Mouse (Mus musculus) heart, embryonic 11.5 days (tissue): Measurements from ENCODE around the gene Siglecg. TPM values are rescaled to one million over a fixed set of nuclear protein-coding genes. Genes with fewer than 3 reads are reported as not detected.

Experiments used
- ATAC-seq: fragments of 200-750 bp; cut with Nextera tagmentation; replicated peaks from 2 replicates; pipeline ENCODE4 v1.8.0; 2017; ENCODE audit warnings: moderate library complexity; ENCODE audit not compliant: insufficient number of reproducible peaks, low FRiP score, low TSS enrichment
- H3K27ac ChIP-seq: fragments of 300-500 bp; sonication (generic); 2 replicates; pipeline ENCODE4 v1.5.1; 2014; ENCODE audit warnings: mild to moderate bottlenecking, low read depth, low read length
- H3K27me3 ChIP-seq: fragments of 300-500 bp; sonication (generic); 2 replicates; pipeline ENCODE4 v1.6.1; 2014; ENCODE audit warnings: mild to moderate bottlenecking, low read length, mixed read lengths; ENCODE audit not compliant: control insufficient read depth, insufficient read depth
- H3K36me3 ChIP-seq: fragments of 300-500 bp; sonication (generic); 2 replicates; pipeline ENCODE4 v1.6.1; 2014; ENCODE audit warnings: mild to moderate bottlenecking, low read length, moderate library complexity, mixed read lengths; ENCODE audit not compliant: control insufficient read depth, insufficient read depth
- H3K4me1 ChIP-seq: fragments of 300-500 bp; sonication (generic); 2 replicates; pipeline ENCODE4 v1.6.1; 2014; ENCODE audit warnings: low read length; ENCODE audit not compliant: control insufficient read depth, insufficient read depth
- H3K4me2 ChIP-seq: fragments of 300-500 bp; sonication (generic); 2 replicates; pipeline ENCODE4 v1.6.1; 2014; ENCODE audit warnings: mild to moderate bottlenecking, moderate library complexity
- H3K4me3 ChIP-seq: fragments of 300-500 bp; sonication (generic); 2 replicates; pipeline ENCODE4 v1.5.1; 2014; ENCODE audit warnings: low read depth, low read length
- H3K9ac ChIP-seq: fragments of 300-500 bp; sonication (generic); 2 replicates; pipeline ENCODE4 v1.6.1; 2014; ENCODE audit warnings: mild to moderate bottlenecking, low read depth, low read length, moderate library complexity
- H3K9me3 ChIP-seq: fragments of 300-500 bp; sonication (generic); replicated peaks from 2 replicates; pipeline ENCODE4 v1.6.1; 2016; ENCODE audit warnings: low read length; ENCODE audit not compliant: control insufficient read depth
- WGBS: fragments of 180-500 bp; shearing (Covaris S2); extraction: QIAGEN DNeasy Blood & Tissue Kit; methylation state at CpG from one replicate; pipeline ENCODE4 v1.1.7; 2014; ENCODE audit not compliant: insufficient replicate concordance; 5-methylcytosine and 5-hydroxymethylcytosine counted together
- polyA plus RNA-seq: library from polyadenylated mRNA; unstranded; fragments of >200 nt; fragmentation: Nextera tagmentation; extraction: Ambion mirVana; gene quantifications from 2 replicates; pipeline ENCODE4 v1.2.1, GENCODE M21; 2014

The Siglecg gene
- 0.24 TPM in 1 of 2 replicates, not detected in the other for polyA plus RNA-seq

DNA sequence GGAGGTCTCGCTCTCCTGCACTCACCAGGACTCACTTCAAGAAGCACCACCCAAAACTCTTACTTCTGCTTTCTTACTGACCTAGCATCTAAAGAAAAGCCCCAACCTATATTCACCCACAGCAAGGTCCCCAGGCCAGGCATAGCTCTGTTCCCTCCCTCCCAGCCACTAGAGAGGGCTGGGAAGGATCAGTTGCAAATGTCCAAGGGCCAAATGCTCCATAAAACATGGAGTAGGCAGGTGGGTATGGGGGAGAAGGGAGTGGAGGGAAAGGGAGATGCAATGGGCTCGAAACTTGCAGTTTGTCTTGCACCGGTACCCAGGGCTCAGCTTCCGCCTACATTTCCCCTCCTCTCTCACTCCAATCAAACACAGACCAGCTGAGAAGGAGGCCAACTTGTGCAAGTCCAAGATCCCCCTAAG lies at the start of gene Siglecg:
TSS of gene Siglecg (plus strand) at position 74 of the 423 bp plus-strand sequence.
- no peak for ATAC-seq
- H3K4me1 ChIP-seq = no peaks in the 10 kb centered on the region
- no peaks in the 10 kb centered on the region for H3K27me3 ChIP-seq
- WGBS = 66% methylated on average over 4 of the region's 4 CpGs
- H3K9ac ChIP-seq = no peak within 1 kb of the TSS
- H3K4me2 ChIP-seq = no peak within 1 kb of the TSS
- no peaks in the 10 kb centered on the region for H3K9me3 ChIP-seq
- no peak within 1 kb of the TSS for H3K4me3 ChIP-seq
- H3K36me3 ChIP-seq = no peaks in the 10 kb centered on the region
- H3K27ac ChIP-seq = no peak within 1 kb of the TSS

DNA sequence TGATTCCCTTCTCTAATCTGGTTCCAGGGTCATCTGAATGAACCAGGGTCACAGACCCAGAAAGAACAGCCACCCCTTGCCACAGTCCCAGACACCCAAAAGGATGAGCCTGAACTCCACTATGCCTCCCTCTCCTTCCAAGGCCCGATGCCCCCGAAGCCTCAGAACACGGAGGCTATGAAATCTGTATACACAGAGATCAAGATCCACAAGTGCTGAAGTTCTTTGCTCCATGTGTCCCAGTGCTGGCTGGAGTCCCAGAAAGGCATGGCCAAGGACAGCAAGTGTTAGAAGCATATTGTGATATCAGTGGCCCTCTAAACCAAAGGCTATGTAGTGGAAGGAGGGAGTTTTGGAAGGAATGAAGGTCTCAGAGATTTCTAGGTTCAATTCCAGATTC lies 49.4 kb upstream of the Siglecg start:
- 82% methylated on average over 3 of the region's 3 CpGs for WGBS
- H3K9ac ChIP-seq = no peak overlapping the region
- H3K4me3 ChIP-seq = no peak overlapping the region
- no peaks in the 10 kb centered on the region for H3K27me3 ChIP-seq
- no peak for ATAC-seq
- no peaks in the 10 kb centered on the region for H3K4me1 ChIP-seq
- H3K4me2 ChIP-seq = no peak overlapping the region
- no peak overlapping the region for H3K27ac ChIP-seq
- no peaks in the 10 kb centered on the region for H3K36me3 ChIP-seq
- no peaks in the 10 kb centered on the region for H3K9me3 ChIP-seq

DNA sequence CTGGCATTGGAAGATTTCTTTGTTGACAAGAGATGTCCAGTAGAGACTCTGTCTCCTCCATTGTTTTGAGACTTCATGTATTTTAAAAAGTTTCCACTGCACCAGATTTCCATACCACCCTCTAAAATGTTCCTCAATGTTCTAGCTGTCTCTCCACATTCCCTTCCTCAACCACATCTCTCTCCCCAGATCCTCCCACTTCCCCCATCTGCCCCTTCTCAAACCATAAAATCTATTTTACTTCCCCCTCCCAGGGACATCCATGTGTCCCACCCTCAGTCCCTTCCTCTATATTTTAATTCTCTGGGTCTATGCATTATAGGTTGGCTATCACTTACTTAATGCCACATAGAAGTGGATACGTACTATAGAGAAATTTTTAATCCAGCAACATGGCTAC lies 46.6 kb upstream of the Siglecg start:
- 70% methylated on average over 1 of the region's 1 CpGs for WGBS
- Histone ChIP-seq H3K27ac (no peak overlapping the region), H3K27me3 (no peaks in the 10 kb centered on the region), H3K9me3 (no peaks in the 10 kb centered on the region), H3K36me3 (no peaks in the 10 kb centered on the region), H3K4me3 (no peak overlapping the region), H3K9ac (no peak overlapping the region), H3K4me1 (no peaks in the 10 kb centered on the region), H3K4me2 (no peak overlapping the region)
- no peak for ATAC-seq

GRCm38 (mm10) chr7:43362021-43362420 lies 46.0 kb upstream of the Siglecg start:
- Histone ChIP-seq H3K9ac (no peak overlapping the region), H3K36me3 (no peaks in the 10 kb centered on the region), H3K9me3 (no peaks in the 10 kb centered on the region), H3K27ac (no peak overlapping the region), H3K4me2 (no peak overlapping the region), H3K4me1 (no peaks in the 10 kb centered on the region), H3K4me3 (no peak overlapping the region), H3K27me3 (no peaks in the 10 kb centered on the region)
- WGBS = 67% methylated on average over 4 of the region's 4 CpGs
- ATAC-seq = no peak

DNA sequence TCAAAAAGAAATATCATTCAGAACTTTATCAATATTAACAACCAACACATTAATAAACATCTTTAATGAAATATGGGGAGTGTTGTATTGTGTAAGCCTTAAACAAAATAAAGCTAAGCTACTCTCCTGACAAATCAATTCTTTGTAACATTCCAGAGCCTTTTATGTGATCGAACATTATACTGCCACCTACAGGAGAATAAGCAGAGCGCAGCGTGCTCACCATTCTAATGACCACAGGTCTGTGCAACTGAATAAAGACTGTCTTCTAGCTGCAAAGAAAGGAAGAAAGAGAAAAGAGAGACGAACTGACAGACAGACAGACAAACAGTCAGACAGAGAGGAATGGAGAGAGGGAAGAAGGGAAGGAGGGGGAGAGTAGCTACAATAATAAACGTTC lies 29.8 kb upstream of the Siglecg start:
- Histone ChIP-seq H3K4me1 (no peaks in the 10 kb centered on the region), H3K36me3 (no peaks in the 10 kb centered on the region), H3K4me2 (no peak overlapping the region), H3K27ac (no peak overlapping the region), H3K4me3 (no peak overlapping the region), H3K9ac (no peak overlapping the region), H3K9me3 (no peaks in the 10 kb centered on the region), H3K27me3 (no peaks in the 10 kb centered on the region)
- ATAC-seq = no peak
- WGBS = 17% methylated on average over 5 of the region's 5 CpGs

DNA sequence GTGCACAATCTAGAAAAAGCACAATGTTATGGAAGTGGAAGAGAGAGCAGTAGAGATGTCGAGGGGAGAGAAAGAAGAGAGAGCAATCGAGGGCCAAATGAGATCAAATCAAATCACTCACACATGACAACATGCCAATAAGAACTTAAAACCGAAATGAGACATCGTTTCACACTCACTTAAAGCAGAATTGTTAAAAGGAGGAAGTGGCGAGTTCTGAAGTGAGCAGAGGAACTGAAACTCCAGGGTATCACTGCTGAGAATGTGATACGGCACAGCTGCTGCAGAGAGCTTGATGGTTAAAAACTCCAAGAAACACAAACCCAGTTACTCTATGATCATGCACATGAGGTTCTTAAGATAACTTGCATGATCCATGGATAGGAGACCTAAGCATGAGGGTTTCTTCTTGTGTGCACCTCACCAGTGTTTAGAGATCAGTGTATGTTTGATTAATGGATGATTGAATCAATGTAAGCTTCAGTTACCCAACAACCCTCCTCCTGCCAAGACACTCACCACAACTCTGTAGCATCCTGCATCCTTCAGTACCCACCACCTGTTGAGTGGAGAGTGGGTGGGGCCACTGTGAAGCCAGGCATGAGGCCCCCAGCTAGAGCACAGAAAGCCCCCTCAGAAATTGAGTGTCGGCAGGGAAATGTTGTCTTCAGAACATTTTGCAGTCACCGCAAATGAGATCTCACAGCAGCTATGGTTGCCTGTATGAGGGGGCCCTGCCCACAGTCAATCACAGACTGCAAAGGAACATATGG lies 15.5 kb upstream of the Siglecg start:
- Histone ChIP-seq H3K36me3 (no peaks in the 10 kb centered on the region), H3K27me3 (no peaks in the 10 kb centered on the region), H3K9ac (no peak overlapping the region), H3K4me1 (no peaks in the 10 kb centered on the region), H3K9me3 (no peaks in the 10 kb centered on the region), H3K4me2 (no peak overlapping the region), H3K27ac (no peak overlapping the region), H3K4me3 (no peak overlapping the region)
- 72% methylated on average over 8 of the region's 8 CpGs for WGBS
- ATAC-seq = no peak

DNA sequence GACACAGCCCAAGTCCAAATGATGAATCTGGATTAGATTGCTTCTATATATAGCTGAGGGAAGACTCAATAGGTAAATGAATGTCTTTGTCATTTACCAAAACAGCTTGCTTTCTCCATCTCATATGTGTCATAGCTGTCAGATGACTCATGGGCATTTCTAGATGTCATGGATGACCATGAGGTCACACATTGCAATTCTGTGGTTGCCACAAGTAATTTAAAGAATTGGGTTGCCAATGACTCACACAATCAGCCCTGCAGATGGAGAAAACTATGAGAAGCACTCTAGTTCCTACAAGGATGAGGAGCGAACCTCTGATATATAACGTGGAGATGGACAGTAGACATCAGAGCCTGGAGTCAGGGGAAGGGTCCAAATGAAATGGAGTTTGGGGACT lies 8.5 kb upstream of the Siglecg start:
- Histone ChIP-seq H3K4me1 (no peaks in the 10 kb centered on the region), H3K4me2 (no peak overlapping the region), H3K9ac (no peak overlapping the region), H3K4me3 (no peak overlapping the region), H3K36me3 (no peaks in the 10 kb centered on the region), H3K9me3 (no peaks in the 10 kb centered on the region), H3K27me3 (no peaks in the 10 kb centered on the region), H3K27ac (no peak overlapping the region)
- 74% methylated on average over 2 of the region's 2 CpGs for WGBS
- ATAC-seq = no peak

GRCm38 (mm10) chr7:43402718-43403117 lies 5.3 kb upstream of the Siglecg start:
- H3K36me3 ChIP-seq = no peaks in the 10 kb centered on the region
- no peaks in the 10 kb centered on the region for H3K27me3 ChIP-seq
- no peaks in the 10 kb centered on the region for H3K9me3 ChIP-seq
- ATAC-seq = no peak
- WGBS = 35% methylated on average over 2 of the region's 2 CpGs
- H3K4me3 ChIP-seq = no peak overlapping the region
- no peaks in the 10 kb centered on the region for H3K4me1 ChIP-seq
- H3K4me2 ChIP-seq = no peak overlapping the region
- H3K27ac ChIP-seq = no peak overlapping the region
- H3K9ac ChIP-seq = no peak overlapping the region

DNA sequence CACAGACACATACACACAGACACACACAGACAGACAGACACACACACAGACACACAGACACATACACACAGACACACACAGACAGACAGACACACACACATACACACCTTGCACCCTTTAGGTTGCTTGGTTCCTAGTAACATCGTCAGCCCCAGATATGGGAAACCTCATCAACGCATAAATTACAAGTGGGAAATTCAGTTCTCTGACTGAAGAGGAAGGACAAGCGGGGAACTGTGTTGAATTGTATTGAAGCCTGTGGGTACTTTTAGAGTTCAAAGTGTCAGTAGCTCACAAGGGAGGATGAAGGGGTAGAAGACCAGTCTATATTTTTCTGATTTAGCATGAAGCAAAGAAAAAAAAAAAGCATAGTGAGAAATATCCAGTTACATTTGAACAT lies 431 bp upstream of the Siglecg start:
- H3K27ac ChIP-seq = no peak overlapping the region
- H3K4me3 ChIP-seq = no peak overlapping the region
- 78% methylated on average over 3 of the region's 3 CpGs for WGBS
- no peaks in the 10 kb centered on the region for H3K36me3 ChIP-seq
- H3K9ac ChIP-seq = no peak overlapping the region
- no peak for ATAC-seq
- no peak overlapping the region for H3K4me2 ChIP-seq
- no peaks in the 10 kb centered on the region for H3K9me3 ChIP-seq
- H3K4me1 ChIP-seq = no peaks in the 10 kb centered on the region
- no peaks in the 10 kb centered on the region for H3K27me3 ChIP-seq
